Mouse (Mus musculus) c-Kit-negative CD71-positive TER-119-positive erythroid progenitor cells, embryonic 14.5 days (primary cell): Measurements from ENCODE around the gene Olfr836.
"Not testable (repeated sequence)": the region's sequence is repeated elsewhere in the genome, so short reads cannot be mapped to it uniquely, and the experiment has no call there.

ENCODE experiments used
- DNase-seq: peaks from one replicate; pipeline ENCODE4 v3.0.0-alpha.2; 2013; ENCODE audit warnings: low read depth, low spot score

The Olfr836 gene

DNA sequence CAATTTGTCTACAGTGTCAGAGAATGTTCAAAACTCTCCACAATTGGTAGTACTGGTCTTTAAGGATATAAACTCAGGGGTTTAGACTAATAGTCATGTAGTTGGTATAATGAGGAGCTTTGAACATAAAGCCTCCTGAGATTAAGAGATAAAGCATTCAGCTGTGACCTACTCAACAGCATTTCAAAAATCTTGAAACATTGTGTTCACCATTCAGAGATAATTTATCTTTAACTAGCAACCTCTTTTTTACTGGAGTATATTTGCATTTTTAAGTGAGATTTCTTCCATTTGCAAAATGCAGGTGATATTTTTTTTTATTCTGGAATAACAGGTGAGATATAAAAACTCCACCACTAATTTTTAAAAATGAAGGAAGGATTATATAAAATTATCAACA, at the start of gene Olfr836:
Gene Olfr836, plus strand, starts transcription at position 301 of the 400 bp plus-strand sequence.
- DNase-seq = no peak

DNA sequence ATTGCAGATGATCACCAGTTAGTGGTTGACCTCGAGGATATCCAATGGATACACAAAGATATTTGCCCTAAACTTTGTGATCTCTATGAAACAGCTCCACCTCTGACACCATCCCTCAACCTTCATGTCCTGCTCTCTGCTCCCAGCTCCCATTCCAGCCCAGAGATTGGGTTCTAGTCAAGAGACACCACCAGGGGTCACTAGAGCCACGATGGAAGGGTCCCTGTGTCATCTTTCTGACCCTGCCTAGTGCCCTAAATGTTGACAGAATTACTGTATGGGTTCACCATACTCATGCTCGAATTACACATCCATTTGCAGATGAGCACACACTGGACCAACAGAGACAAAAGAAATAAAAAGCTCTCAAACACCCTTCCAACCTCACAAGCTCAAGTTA, 35.2 kb upstream of the Olfr836 start:
- no peak for DNase-seq

DNA sequence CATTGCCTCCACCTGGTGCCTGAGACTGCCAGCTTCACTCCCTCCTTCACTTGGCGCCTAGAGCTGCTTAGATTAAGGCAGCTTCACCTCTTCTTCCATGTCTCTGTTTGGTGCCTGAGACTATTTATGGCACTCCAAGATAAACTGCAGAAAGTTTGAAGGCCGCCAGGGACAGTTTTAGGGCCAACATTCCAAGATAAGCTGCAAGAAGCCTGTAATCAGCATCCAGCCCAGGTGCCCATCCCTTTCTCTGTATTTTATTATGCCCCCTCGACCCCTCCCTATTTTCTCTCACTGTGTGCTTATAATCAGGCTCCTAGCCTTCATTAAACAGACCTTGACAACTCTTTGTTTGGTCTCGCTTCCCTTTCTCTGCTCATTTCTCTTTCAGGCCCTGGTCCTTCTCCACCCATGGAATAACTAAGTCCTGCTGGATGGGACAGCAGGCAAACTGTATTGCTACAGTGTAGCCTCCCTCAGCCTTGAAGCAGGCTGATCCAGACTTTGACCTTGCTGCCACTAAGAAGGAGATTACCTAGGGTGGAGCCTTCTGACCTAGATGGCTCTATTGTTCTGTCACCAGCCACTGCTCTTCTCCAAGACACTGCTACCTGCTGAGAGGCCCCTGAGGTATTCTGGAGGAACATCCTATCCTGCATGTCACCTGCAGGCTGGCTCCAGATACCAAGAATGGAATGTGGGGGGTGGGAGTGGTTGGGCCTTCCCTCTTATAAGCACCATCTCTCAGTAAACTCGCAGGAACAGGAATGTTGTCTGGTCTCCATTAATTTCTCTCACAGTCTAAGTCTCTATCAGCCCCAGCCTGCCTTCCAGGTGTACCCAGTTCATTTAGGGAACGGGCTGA, 27.1 kb upstream of the Olfr836 start:
- not testable (repeated sequence) for DNase-seq

DNA sequence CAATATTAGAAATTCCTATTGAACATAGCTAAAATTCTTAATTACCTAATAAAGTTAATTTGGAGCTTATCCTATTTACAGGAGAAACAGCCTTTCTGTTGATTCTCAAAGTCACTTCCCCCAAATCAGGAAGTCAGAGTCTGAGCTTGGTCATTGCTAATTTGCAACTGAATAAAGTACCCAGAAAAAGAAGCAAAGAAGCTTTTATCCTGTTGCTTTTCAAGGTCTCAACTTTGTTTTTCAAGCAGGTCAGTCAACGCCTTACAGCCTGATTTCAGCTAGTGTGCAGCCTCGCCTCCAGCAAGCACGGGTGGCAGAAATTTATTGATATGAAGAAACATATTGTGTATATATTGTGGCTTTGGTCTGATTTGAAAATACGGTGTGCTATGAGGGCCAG, 22.9 kb upstream of the Olfr836 start:
- DNase-seq = no peak

DNA sequence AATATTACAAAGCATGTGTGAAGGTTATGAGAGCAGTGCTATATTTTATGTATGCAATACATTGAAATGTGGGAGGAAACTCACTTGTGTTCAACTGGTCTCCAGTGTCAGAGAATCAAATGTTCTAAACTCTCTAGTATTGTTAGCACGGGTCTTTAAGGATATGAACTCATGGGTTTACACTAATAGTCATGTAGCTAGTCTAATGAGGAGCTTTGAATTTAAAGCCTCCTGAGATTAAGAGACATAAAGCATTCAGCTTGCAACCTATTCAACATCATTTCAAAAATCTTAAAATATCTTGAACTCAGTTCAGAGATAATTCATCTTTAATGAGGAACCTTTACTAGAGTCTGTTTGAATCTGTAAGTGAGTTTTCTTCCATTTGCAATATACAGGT, 15.8 kb downstream of the Olfr836 start, which contains the start of gene Olfr837:
Gene Olfr837, plus strand, starts transcription at position 301 of the 400 bp plus-strand sequence.
- DNase-seq = no peak
